Mouse (Mus musculus): ENCODE data around the gene Kbtbd4.

DNA sequence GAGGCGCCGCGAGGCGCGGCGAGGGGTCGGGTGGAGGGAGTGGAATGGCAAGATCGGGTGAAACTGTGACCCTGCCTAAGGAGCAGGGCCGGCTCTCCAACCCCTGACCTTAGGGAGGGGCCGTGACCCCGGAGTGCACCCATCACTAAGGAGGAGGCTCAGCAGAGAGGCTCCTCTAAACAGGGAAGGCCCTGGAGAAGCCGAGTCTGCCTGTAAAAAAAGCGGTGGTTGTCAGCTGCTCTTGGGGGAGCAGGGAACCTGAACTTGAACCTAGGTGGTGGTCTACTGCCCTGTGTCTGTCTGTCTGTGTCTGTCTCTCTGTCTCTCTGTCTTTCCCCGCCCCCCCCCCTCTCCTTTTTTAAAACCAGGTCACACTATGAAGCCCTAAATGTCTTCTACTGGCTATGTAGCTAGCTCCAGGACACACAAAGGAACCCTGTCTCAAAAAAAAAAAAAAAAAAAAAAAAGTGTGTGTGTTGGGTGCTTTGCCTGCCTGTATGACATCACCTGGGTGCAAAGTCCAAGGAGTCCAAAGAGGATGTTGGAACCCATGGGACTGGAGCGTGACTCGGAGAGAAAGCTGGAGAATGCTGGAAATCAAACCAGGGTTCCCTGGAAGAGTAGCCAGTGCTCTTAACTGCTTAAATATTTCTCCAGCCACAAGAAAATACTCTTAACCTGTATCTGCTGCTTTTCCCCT lies 13.6 kb downstream of the Kbtbd4 start:
- TF ChIP-seq E2F4 (IDR thresholded peaks at IDR 0.05; ENCODE audit: insufficient read depth) (no peak), POLR2A (IDR thresholded peaks at IDR 0.05; ENCODE audit: insufficient read length, low read depth) (no peak), MAX (IDR thresholded peaks at IDR 0.05; ENCODE audit: low read depth) (no peak), POLR2AphosphoS2 (IDR thresholded peaks at IDR 0.05; ENCODE audit: insufficient read length, low read depth) (no peak)

All from myocyte (in vitro differentiated cells).